Mouse (Mus musculus) limb, embryonic 14.5 days (tissue): Measurements from ENCODE around the gene Rhog. TPM values are rescaled to one million over a fixed set of nuclear protein-coding genes. Genes with fewer than 3 reads are reported as not detected.
A peak's percentile ranks its signal among the peaks of the same experiment; 100 is the strongest.

Experiments
- ATAC-seq: fragments of 200-750 bp; cut with Nextera tagmentation; 2 replicates; pipeline ENCODE4 v1.8.0; 2017; ENCODE audit warnings: low read depth, moderate number of reproducible peaks, moderate TSS enrichment; ENCODE audit not compliant: low FRiP score
- DNase-seq: peaks from one replicate; pipeline ENCODE4 v3.0.0-alpha.2; 2015; ENCODE audit warnings: low spot score
- H3K27ac ChIP-seq: fragments of 300-500 bp; sonication (generic); replicated peaks from 2 replicates; pipeline ENCODE4 v1.5.1; 2014; ENCODE audit warnings: low read depth, mild to moderate bottlenecking, low read length, moderate library complexity, mixed read lengths
- H3K27me3 ChIP-seq: fragments of 300-500 bp; sonication (generic); 2 replicates; pipeline ENCODE4 v1.6.1; 2014; ENCODE audit warnings: low read length, mixed read lengths; ENCODE audit not compliant: control insufficient read depth, insufficient read depth
- H3K36me3 ChIP-seq: fragments of 300-500 bp; sonication (generic); 2 replicates; pipeline ENCODE4 v1.6.1; 2014; ENCODE audit warnings: mild to moderate bottlenecking, low read length, moderate library complexity, mixed read lengths; ENCODE audit not compliant: control insufficient read depth, insufficient read depth
- H3K4me1 ChIP-seq: fragments of 300-500 bp; sonication (generic); 2 replicates; pipeline ENCODE4 v1.6.1; 2014; ENCODE audit warnings: antibody characterized with exemption, low read length, mixed read lengths; ENCODE audit not compliant: control insufficient read depth, insufficient read depth
- H3K4me2 ChIP-seq: fragments of 300-500 bp; sonication (generic); replicated peaks from 2 replicates; pipeline ENCODE4 v1.6.1; 2014; ENCODE audit warnings: low read depth, mild to moderate bottlenecking, low read length, moderate library complexity; ENCODE audit not compliant: severe bottlenecking
- H3K4me3 ChIP-seq: fragments of 300-500 bp; sonication (generic); replicated peaks from 2 replicates; pipeline ENCODE4 v1.5.1; 2014; ENCODE audit warnings: low read length
- H3K9ac ChIP-seq: fragments of 300-500 bp; sonication (generic); 2 replicates; pipeline ENCODE4 v1.6.1; 2014; ENCODE audit warnings: mild to moderate bottlenecking, low read depth, low read length, moderate library complexity; ENCODE audit not compliant: severe bottlenecking
- H3K9me3 ChIP-seq: fragments of 300-500 bp; sonication (generic); 2 replicates; pipeline ENCODE4 v1.6.1; 2016; ENCODE audit warnings: low read length; ENCODE audit not compliant: control insufficient read depth
- POLR2A ChIP-seq: fragments of 200-500 bp; IDR thresholded peaks from 2 replicates; pipeline ENCODE4 v1.8.0; 2012; ENCODE audit warnings: inconsistent platforms, mild to moderate bottlenecking, moderate library complexity, borderline replicate concordance; ENCODE audit not compliant: insufficient read depth, insufficient read length; ENCODE audit errors: extremely low read depth
- WGBS: fragments of 180-500 bp; shearing (Covaris S2); extraction: QIAGEN DNeasy Blood & Tissue Kit; methylation state at CpG from one replicate; pipeline ENCODE4 v1.1.7; 2014; 5-methylcytosine and 5-hydroxymethylcytosine counted together
- polyA plus RNA-seq, 2 experiments: library from polyadenylated mRNA; depleted of rRNA in 1 of 2; stranded (reverse) in 1 of 2; unstranded in 1 of 2; fragments of >200 nt; fragmentation: Nextera tagmentation in 1 of 2; extraction: Ambion mirVana in 1 of 2; gene quantifications; 2 replicates each; pipeline versions ENCODE4 v1.2.1 to v1.2.3; 2012 to 2014

Gene Rhog
- polyA plus RNA-seq, 2 experiments, result 48.7 to 73.7 TPM

GRCm38 (mm10) chr7:102253631-102254030 is 2.2 kb downstream of the Rhog start:
- ATAC-seq (no peak), DNase-seq (no peak)
- Histone ChIP-seq H3K9me3 (no peaks in the 10 kb centered on the region), H3K36me3 (no peaks in the 10 kb centered on the region), H3K27me3 (no peaks in the 10 kb centered on the region), H3K27ac (no peak overlapping the region), H3K4me1 (peaks cover 6% of the 10 kb centered on the region; the same call in 1 of the 2 replicates), H3K4me3 (no peak overlapping the region), H3K9ac (no peak overlapping the region), H3K4me2 (no peak overlapping the region)
- TF ChIP-seq POLR2A, result no peak
- WGBS, result 58% methylated on average over 1 of the region's 1 CpGs

GRCm38 (mm10) chr7:102250631-102251214 is 5.1 kb downstream of the Rhog start:
- under 1% methylated on average over 20 of the region's 33 CpGs for WGBS
- H3K9ac ChIP-seq, result peak overlapping the region; percentile 86
- DNase-seq (peak; percentile 89), ATAC-seq (peak; percentile 71)
- no peak for TF ChIP-seq POLR2A
- H3K4me2 ChIP-seq, result peak overlapping the region; percentile 64
- H3K4me3 ChIP-seq, result peak overlapping the region; percentile 85
- H3K9me3 ChIP-seq, result no peaks in the 10 kb centered on the region
- peak overlapping the region; percentile 93 for H3K27ac ChIP-seq
- H3K4me1 ChIP-seq, result peaks cover 32% of the 10 kb centered on the region
- H3K36me3 ChIP-seq, result no peaks in the 10 kb centered on the region
- no peaks in the 10 kb centered on the region for H3K27me3 ChIP-seq

- peak; percentile 87 for ATAC-seq
- Histone ChIP-seq H3K4me1 (peaks cover 32% of the 10 kb centered on the region), H3K27me3 (no peaks in the 10 kb centered on the region), H3K4me3 (peak overlapping the region; percentile 85), H3K9ac (peak overlapping the region; percentile 86), H3K27ac (peak overlapping the region; percentile 93), H3K9me3 (no peaks in the 10 kb centered on the region), H3K4me2 (peak overlapping the region; percentile 64), H3K36me3 (no peaks in the 10 kb centered on the region)
- peak; percentile 52; the same call in 1 of the 2 replicates for TF ChIP-seq POLR2A
- DNase-seq, result peak; percentile 85
- under 1% methylated on average over 23 of the region's 49 CpGs for WGBS
These were observed 5.8 kb downstream of the Rhog start for GRCm38 (mm10) chr7:102249896-102250630.

- peak; percentile 35 for DNase-seq
- peaks cover 32% of the 10 kb centered on the region for H3K4me1 ChIP-seq
- 1% methylated on average over 23 of the region's 23 CpGs for WGBS
These were observed 6.3 kb downstream of the Rhog start for GRCm38 (mm10) chr7:102249531-102249895.

GRCm38 (mm10) chr7:102248691-102249404 is 7.0 kb downstream of the Rhog start:
- WGBS, result 23% methylated on average over 16 of the region's 16 CpGs
- Histone ChIP-seq H3K4me1 (peaks cover 32% of the 10 kb centered on the region), H3K4me3 (peak overlapping the region; percentile 85), H3K9me3 (no peaks in the 10 kb centered on the region), H3K27ac (peak overlapping the region; percentile 93; the same call in 1 of the 2 replicates), H3K27me3 (no peaks in the 10 kb centered on the region), H3K36me3 (no peaks in the 10 kb centered on the region), H3K9ac (peak overlapping the region; percentile 86), H3K4me2 (peak overlapping the region; percentile 64)
- no peak for TF ChIP-seq POLR2A
- no peak for DNase-seq
- no peak for ATAC-seq

More at GRCm38 (mm10) chr7:102249531-102249895, 6.3 kb downstream of the Rhog start:
- peak; percentile 39 for ATAC-seq
- Histone ChIP-seq H3K27me3 (no peaks in the 10 kb centered on the region), H3K9ac (peak overlapping the region; percentile 86), H3K27ac (peak overlapping the region; percentile 93), H3K9me3 (no peaks in the 10 kb centered on the region), H3K4me2 (peak overlapping the region; percentile 64), H3K4me3 (peak overlapping the region; percentile 85), H3K36me3 (no peaks in the 10 kb centered on the region)
- no peak for TF ChIP-seq POLR2A
